Mouse (Mus musculus): Measurements from ENCODE around the gene Arl4d.

- TF ChIP-seq TAL1 (IDR thresholded peaks at IDR 0.05; ENCODE audit: low read length) (no peak), GATA1 (IDR thresholded peaks at IDR 0.05; ENCODE audit: low read length) (no peak)
Observed at GRCm38 (mm10) chr11:101642931-101643330, 22.4 kb upstream of the Arl4d start.
